Mouse (Mus musculus): Measurements from ENCODE around the gene Nav2.

Nav2 gene

GRCm38 (mm10) chr7:48934816-48935215, 26.3 kb downstream of the Nav2 start:
- DNase-seq (ENCODE audit: low spot score in 2 of 2): peak; percentile 34 to 36

- DNase-seq (ENCODE audit: low spot score in 2 of 2): no peak
These were observed 29.0 kb downstream of the Nav2 start for GRCm38 (mm10) chr7:48937562-48937961.

- DNase-seq (ENCODE audit: low spot score in 2 of 2): no peak
These were observed 29.7 kb downstream of the Nav2 start for GRCm38 (mm10) chr7:48938190-48938589.

- no peak for DNase-seq (ENCODE audit: low spot score in 2 of 2)
These were observed 40.0 kb downstream of the Nav2 start for GRCm38 (mm10) chr7:48948381-48949108.

GRCm38 (mm10) chr7:48954501-48954900, 46.0 kb downstream of the Nav2 start:
- no peak for DNase-seq (ENCODE audit: low spot score in 2 of 2)

- DNase-seq (ENCODE audit: low spot score in 2 of 2): peak in 1 of 2 experiments; percentile 23
These were observed 50.2 kb downstream of the Nav2 start for GRCm38 (mm10) chr7:48958528-48959315.

- no peak for DNase-seq (ENCODE audit: low spot score in 2 of 2)
These were observed 50.8 kb downstream of the Nav2 start for GRCm38 (mm10) chr7:48959316-48959661.

- no peak for DNase-seq (ENCODE audit: low spot score in 2 of 2)
These were observed 51.6 kb downstream of the Nav2 start for GRCm38 (mm10) chr7:48960152-48960551.

GRCm38 (mm10) chr7:48961501-48961900, 53.0 kb downstream of the Nav2 start:
- no peak for DNase-seq (ENCODE audit: low spot score in 2 of 2)

- no peak for DNase-seq (ENCODE audit: low spot score in 2 of 2)
These were observed 53.4 kb downstream of the Nav2 start for GRCm38 (mm10) chr7:48961935-48962334.

- no peak for DNase-seq (ENCODE audit: low spot score in 2 of 2)
These were observed 54.6 kb downstream of the Nav2 start for GRCm38 (mm10) chr7:48963112-48963511.

- no peak for DNase-seq (ENCODE audit: low spot score in 2 of 2)
These were observed 55.0 kb downstream of the Nav2 start for GRCm38 (mm10) chr7:48963554-48963953.

GRCm38 (mm10) chr7:48965796-48966512, 57.4 kb downstream of the Nav2 start:
- DNase-seq (ENCODE audit: low spot score in 2 of 2): no peak

GRCm38 (mm10) chr7:48981013-48981412, 72.5 kb downstream of the Nav2 start:
- no peak for DNase-seq (ENCODE audit: low spot score in 2 of 2)

- no peak for DNase-seq (ENCODE audit: low spot score in 2 of 2)
These were observed 73.3 kb downstream of the Nav2 start for GRCm38 (mm10) chr7:48981814-48982213.

- no peak for DNase-seq (ENCODE audit: low spot score in 2 of 2)
These were observed 74.1 kb downstream of the Nav2 start for GRCm38 (mm10) chr7:48982573-48982972.

GRCm38 (mm10) chr7:48991911-48992552, 83.5 kb downstream of the Nav2 start:
- no peak for DNase-seq (ENCODE audit: low spot score in 2 of 2)

GRCm38 (mm10) chr7:48995171-48995570, 86.7 kb downstream of the Nav2 start:
- no peak for DNase-seq (ENCODE audit: low spot score in 2 of 2)

GRCm38 (mm10) chr7:48995701-48996100, 87.2 kb downstream of the Nav2 start:
- DNase-seq (ENCODE audit: low spot score in 2 of 2): no peak

- no peak for DNase-seq (ENCODE audit: low spot score in 2 of 2)
These were observed 88.3 kb downstream of the Nav2 start for GRCm38 (mm10) chr7:48996829-48997228.

GRCm38 (mm10) chr7:48998097-48998496, 89.6 kb downstream of the Nav2 start:
- no peak for DNase-seq (ENCODE audit: low spot score in 2 of 2)

GRCm38 (mm10) chr7:48998595-48998994, 90.1 kb downstream of the Nav2 start:
- DNase-seq (ENCODE audit: low spot score in 2 of 2): no peak
